Mouse (Mus musculus) thymus, adult 2 months (tissue): ENCODE results near the gene Kmt2e.

Experiments
- CTCF ChIP-seq: fragments of 200-500 bp; IDR thresholded peaks from 2 replicates; pipeline ENCODE4 v1.5.1; 2012; ENCODE audit warnings: mild to moderate bottlenecking, control low read depth, low read length, moderate library complexity, borderline replicate concordance; ENCODE audit not compliant: control insufficient read depth, poor library complexity, insufficient read depth; ENCODE audit errors: extremely low read depth
- POLR2A ChIP-seq: fragments of 200-500 bp; IDR thresholded peaks from 2 replicates; pipeline ENCODE4 v1.6.1; 2012; ENCODE audit warnings: mild to moderate bottlenecking, low read length, control low read depth, moderate library complexity; ENCODE audit not compliant: control insufficient read depth, poor library complexity, insufficient read depth; ENCODE audit errors: extremely low read depth

GRCm38 (mm10) chr5:23524621-23525020 lies 90.4 kb downstream of the Kmt2e start:
- no peak for TF ChIP-seq POLR2A
- TF ChIP-seq CTCF = no peak
